Mouse (Mus musculus): ENCODE data around the gene Ascl4. TPM values are rescaled to one million over a fixed set of nuclear protein-coding genes. Genes with fewer than 3 reads are reported as not detected.

Gene Ascl4
- polyA plus RNA-seq, 1 experiment from 2014 or later, result 0.15 TPM

DNA sequence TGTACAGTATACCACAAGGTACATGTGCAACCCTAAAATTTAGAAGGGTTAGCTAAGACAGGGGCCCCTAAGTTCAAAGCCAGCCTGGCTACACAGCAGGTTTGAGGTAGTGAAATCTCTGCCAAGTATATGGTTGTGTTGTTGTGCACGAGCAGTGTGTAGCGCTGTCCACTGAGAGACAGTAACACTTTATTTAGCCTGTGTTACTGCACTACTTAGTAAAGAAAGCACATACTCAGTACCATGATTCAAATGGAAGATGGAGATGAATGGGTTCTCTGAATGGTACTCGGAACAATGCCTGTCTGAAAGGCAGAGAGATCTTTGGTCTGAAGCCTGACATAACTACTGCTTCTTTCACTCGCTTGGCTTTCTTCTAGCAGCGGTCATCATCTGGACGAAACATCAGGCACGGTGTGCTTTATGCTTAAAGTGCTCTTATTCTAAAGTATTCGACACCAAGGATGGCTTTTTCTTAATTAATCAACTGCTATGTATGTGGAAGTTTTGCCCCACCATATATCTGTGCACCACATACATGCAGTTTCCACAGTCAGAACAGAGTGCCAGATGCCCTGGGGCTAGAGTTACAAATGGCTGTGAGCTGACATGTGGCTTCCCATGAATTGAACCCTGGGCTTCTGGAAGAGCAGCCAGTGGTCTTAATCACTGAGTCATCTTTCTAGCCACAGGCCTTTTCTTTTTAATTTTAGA is 21.2 kb downstream of the Ascl4 start:
- no peaks in the 10 kb centered on the region for H3K27me3 ChIP-seq (ENCODE audit: control insufficient read depth, insufficient read depth, low read length)
- DNase-seq (ENCODE audit: low spot score) (no peak), ATAC-seq (ENCODE audit: insufficient number of reproducible peaks, low FRiP score, low TSS enrichment, low read depth) (no peak)
- H3K27ac ChIP-seq (replicated peaks; ENCODE audit: low read depth, low read length), result no peak overlapping the region
- peaks cover 10% of the 10 kb centered on the region for H3K36me3 ChIP-seq (ENCODE audit: control insufficient read depth, insufficient read depth, low read length)
- no peak overlapping the region for H3K9ac ChIP-seq (ENCODE audit: low read length)
- H3K4me2 ChIP-seq (ENCODE audit: low read depth, severe bottlenecking), result no peak overlapping the region
- no peaks in the 10 kb centered on the region for H3K9me3 ChIP-seq (ENCODE audit: control insufficient read depth, low read length)
- no peaks in the 10 kb centered on the region for H3K4me1 ChIP-seq (ENCODE audit: control insufficient read depth, insufficient read depth, low read length)
- WGBS, result 95% methylated on average over 8 of the region's 8 CpGs
- H3K4me3 ChIP-seq (ENCODE audit: low read depth, low read length), result no peak overlapping the region

DNA sequence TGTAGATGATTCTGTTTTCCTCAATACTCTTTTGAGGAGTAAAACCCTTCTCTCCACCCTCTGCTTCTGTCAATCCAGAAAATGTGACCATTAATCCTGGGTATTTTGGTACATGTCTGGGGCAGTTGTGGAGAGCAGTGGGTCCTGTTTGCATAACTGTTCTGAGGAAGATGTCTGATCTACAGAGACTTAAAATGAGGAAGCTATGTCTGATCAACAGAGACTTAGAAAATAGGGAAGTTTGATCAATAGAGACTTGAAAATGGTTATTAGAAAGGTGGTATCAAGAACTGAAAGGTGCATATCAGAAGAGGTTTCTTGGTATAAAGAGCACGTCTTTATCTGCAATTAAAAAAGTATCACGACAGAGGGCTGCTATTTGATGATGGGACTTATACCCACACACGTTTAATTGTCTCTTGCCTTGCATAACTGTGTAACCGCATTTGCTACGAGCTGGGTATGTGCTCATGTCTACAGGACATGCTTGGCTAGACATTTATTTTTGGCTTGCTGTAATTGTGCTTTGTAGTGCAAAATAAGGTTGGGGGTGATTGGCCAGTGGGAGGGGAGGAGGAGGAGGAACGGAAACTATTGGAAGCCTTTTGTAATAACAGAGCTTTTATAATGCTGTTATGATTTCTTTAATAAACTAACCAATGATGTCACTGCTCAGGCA is 24.4 kb downstream of the Ascl4 start:
- Histone ChIP-seq H3K4me3 (ENCODE audit: low read depth, low read length) (no peak overlapping the region), H3K27me3 (ENCODE audit: control insufficient read depth, insufficient read depth, low read length) (no peaks in the 10 kb centered on the region), H3K9me3 (ENCODE audit: control insufficient read depth, low read length) (no peaks in the 10 kb centered on the region), H3K27ac (replicated peaks; ENCODE audit: low read depth, low read length) (no peak overlapping the region), H3K36me3 (ENCODE audit: control insufficient read depth, insufficient read depth, low read length) (peaks cover 16% of the 10 kb centered on the region), H3K9ac (ENCODE audit: low read length) (no peak overlapping the region), H3K4me1 (ENCODE audit: control insufficient read depth, insufficient read depth, low read length) (no peaks in the 10 kb centered on the region), H3K4me2 (ENCODE audit: low read depth, severe bottlenecking) (no peak overlapping the region)
- DNase-seq (ENCODE audit: low spot score), result no peak
- 89% methylated on average over 6 of the region's 6 CpGs for WGBS
- no peak for ATAC-seq (ENCODE audit: insufficient number of reproducible peaks, low FRiP score, low TSS enrichment, low read depth)

GRCm38 (mm10) chr10:85953401-85953800 is 25.9 kb downstream of the Ascl4 start:
- Histone ChIP-seq H3K9me3 (ENCODE audit: control insufficient read depth, low read length) (no peaks in the 10 kb centered on the region), H3K4me1 (ENCODE audit: control insufficient read depth, insufficient read depth, low read length) (no peaks in the 10 kb centered on the region), H3K4me3 (ENCODE audit: low read depth, low read length) (no peak overlapping the region), H3K36me3 (ENCODE audit: control insufficient read depth, insufficient read depth, low read length) (peaks cover 16% of the 10 kb centered on the region), H3K9ac (ENCODE audit: low read length) (no peak overlapping the region), H3K4me2 (ENCODE audit: low read depth, severe bottlenecking) (no peak overlapping the region), H3K27me3 (ENCODE audit: control insufficient read depth, insufficient read depth, low read length) (no peaks in the 10 kb centered on the region), H3K27ac (replicated peaks; ENCODE audit: low read depth, low read length) (no peak overlapping the region)
- no peak for ATAC-seq (ENCODE audit: insufficient number of reproducible peaks, low FRiP score, low TSS enrichment, low read depth)
- WGBS, result 91% methylated on average over 3 of the region's 3 CpGs
- DNase-seq (ENCODE audit: low spot score), result no peak

GRCm38 (mm10) chr10:85954429-85954828 is 26.9 kb downstream of the Ascl4 start:
- no peaks in the 10 kb centered on the region for H3K4me1 ChIP-seq (ENCODE audit: control insufficient read depth, insufficient read depth, low read length)
- H3K4me2 ChIP-seq (ENCODE audit: low read depth, severe bottlenecking), result no peak overlapping the region
- WGBS, result 95% methylated on average over 2 of the region's 2 CpGs
- H3K9me3 ChIP-seq (ENCODE audit: control insufficient read depth, low read length), result no peaks in the 10 kb centered on the region
- H3K4me3 ChIP-seq (ENCODE audit: low read depth, low read length), result no peak overlapping the region
- DNase-seq (ENCODE audit: low spot score), result no peak
- ATAC-seq (ENCODE audit: insufficient number of reproducible peaks, low FRiP score, low TSS enrichment, low read depth), result no peak
- H3K36me3 ChIP-seq (ENCODE audit: control insufficient read depth, insufficient read depth, low read length), result peaks cover 13% of the 10 kb centered on the region
- H3K27me3 ChIP-seq (ENCODE audit: control insufficient read depth, insufficient read depth, low read length), result no peaks in the 10 kb centered on the region
- no peak overlapping the region for H3K27ac ChIP-seq (replicated peaks; ENCODE audit: low read depth, low read length)
- H3K9ac ChIP-seq (ENCODE audit: low read length), result no peak overlapping the region

DNA sequence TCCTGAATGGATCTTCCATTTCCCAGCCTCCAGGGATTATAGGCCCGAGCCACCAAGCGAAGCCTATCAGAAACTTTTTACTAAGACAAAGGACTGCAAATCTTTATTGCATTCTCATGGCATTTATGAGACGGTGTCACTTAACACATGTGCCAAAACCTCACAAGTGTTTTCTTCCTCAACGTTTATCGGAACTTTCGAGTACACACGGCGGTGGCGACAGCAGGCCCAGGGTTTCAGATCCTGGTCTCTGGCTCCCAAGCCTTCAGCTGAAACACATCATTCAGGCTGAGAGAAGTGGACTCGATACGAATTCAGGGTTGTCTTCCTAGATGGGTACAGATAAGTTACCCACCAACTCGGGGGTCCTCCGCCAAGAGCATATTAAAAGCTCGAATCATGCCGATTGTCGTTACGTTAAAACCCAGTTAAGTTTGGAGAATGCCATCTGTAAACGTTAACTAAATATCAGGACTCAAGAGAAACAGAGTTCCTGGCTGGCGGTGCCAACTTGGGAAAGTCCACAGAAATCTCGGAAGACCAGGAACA is 29.5 kb downstream of the Ascl4 start:
- Histone ChIP-seq H3K36me3 (ENCODE audit: control insufficient read depth, insufficient read depth, low read length) (peaks cover 11% of the 10 kb centered on the region), H3K4me2 (ENCODE audit: low read depth, severe bottlenecking) (peak overlapping the region; percentile 79), H3K9ac (ENCODE audit: low read length) (peak overlapping the region; percentile 85), H3K27ac (replicated peaks; ENCODE audit: low read depth, low read length) (no peak overlapping the region), H3K27me3 (ENCODE audit: control insufficient read depth, insufficient read depth, low read length) (no peaks in the 10 kb centered on the region), H3K4me1 (ENCODE audit: control insufficient read depth, insufficient read depth, low read length) (no peaks in the 10 kb centered on the region), H3K4me3 (ENCODE audit: low read depth, low read length) (peak overlapping the region; percentile 68), H3K9me3 (ENCODE audit: control insufficient read depth, low read length) (no peaks in the 10 kb centered on the region)
- WGBS, result 4% methylated on average over 20 of the region's 20 CpGs
- DNase-seq (ENCODE audit: low spot score) (peak; percentile 37), ATAC-seq (ENCODE audit: insufficient number of reproducible peaks, low FRiP score, low TSS enrichment, low read depth) (no peak; the same call in 1 of the 2 replicates)

- peak within 1 kb of the TSS; percentile 39; the same call in 1 of the 2 replicates for H3K27ac ChIP-seq (replicated peaks; ENCODE audit: low read depth, low read length)
- peak within 1 kb of the TSS; percentile 79 for H3K4me2 ChIP-seq (ENCODE audit: low read depth, severe bottlenecking)
- DNase-seq (ENCODE audit: low spot score) (peak; percentile 97), ATAC-seq (ENCODE audit: insufficient number of reproducible peaks, low FRiP score, low TSS enrichment, low read depth) (peak; percentile 89)
- H3K9me3 ChIP-seq (ENCODE audit: control insufficient read depth, low read length), result no peaks in the 10 kb centered on the region
- peak within 1 kb of the TSS; percentile 68 for H3K4me3 ChIP-seq (ENCODE audit: low read depth, low read length)
- WGBS, result under 1% methylated on average over 38 of the region's 38 CpGs
- H3K36me3 ChIP-seq (ENCODE audit: control insufficient read depth, insufficient read depth, low read length), result peaks cover 11% of the 10 kb centered on the region
- H3K27me3 ChIP-seq (ENCODE audit: control insufficient read depth, insufficient read depth, low read length), result no peaks in the 10 kb centered on the region
- H3K4me1 ChIP-seq (ENCODE audit: control insufficient read depth, insufficient read depth, low read length), result no peaks in the 10 kb centered on the region
- peak within 1 kb of the TSS; percentile 85 for H3K9ac ChIP-seq (ENCODE audit: low read length)
These were observed 30.0 kb downstream of the Ascl4 start, which contains the start of gene Rtcb for GRCm38 (mm10) chr10:85957464-85957950. Rtcb (minus strand) TSS chr10:85957823.

DNA sequence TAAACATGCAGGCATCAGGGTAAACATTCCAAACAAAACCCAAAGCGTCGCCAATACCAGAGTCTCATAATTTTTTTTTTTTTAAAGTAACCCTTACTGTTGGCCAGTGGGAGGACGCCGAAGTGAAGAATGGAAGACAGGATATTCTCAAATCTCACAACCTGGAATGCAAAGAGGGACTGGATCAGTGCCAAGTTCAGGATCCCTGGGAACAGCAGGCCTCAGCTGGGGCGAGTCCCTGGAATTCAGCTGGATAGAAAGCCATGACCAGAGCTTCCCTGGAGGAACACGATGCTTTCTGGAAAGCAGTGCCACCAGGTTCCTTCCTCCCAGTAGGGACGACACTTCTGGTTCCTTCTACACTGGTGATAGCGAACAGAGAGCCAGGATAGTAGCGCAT is 35.4 kb downstream of the Ascl4 start:
- H3K9me3 ChIP-seq (ENCODE audit: control insufficient read depth, low read length), result no peaks in the 10 kb centered on the region
- no peak overlapping the region for H3K4me2 ChIP-seq (ENCODE audit: low read depth, severe bottlenecking)
- ATAC-seq (ENCODE audit: insufficient number of reproducible peaks, low FRiP score, low TSS enrichment, low read depth) (no peak), DNase-seq (ENCODE audit: low spot score) (no peak)
- H3K9ac ChIP-seq (ENCODE audit: low read length), result no peak overlapping the region
- no peaks in the 10 kb centered on the region for H3K27me3 ChIP-seq (ENCODE audit: control insufficient read depth, insufficient read depth, low read length)
- H3K4me1 ChIP-seq (ENCODE audit: control insufficient read depth, insufficient read depth, low read length), result no peaks in the 10 kb centered on the region
- H3K27ac ChIP-seq (replicated peaks; ENCODE audit: low read depth, low read length), result no peak overlapping the region
- H3K36me3 ChIP-seq (ENCODE audit: control insufficient read depth, insufficient read depth, low read length), result no peaks in the 10 kb centered on the region
- 74% methylated on average over 9 of the region's 9 CpGs for WGBS
- no peak overlapping the region for H3K4me3 ChIP-seq (ENCODE audit: low read depth, low read length)

DNA sequence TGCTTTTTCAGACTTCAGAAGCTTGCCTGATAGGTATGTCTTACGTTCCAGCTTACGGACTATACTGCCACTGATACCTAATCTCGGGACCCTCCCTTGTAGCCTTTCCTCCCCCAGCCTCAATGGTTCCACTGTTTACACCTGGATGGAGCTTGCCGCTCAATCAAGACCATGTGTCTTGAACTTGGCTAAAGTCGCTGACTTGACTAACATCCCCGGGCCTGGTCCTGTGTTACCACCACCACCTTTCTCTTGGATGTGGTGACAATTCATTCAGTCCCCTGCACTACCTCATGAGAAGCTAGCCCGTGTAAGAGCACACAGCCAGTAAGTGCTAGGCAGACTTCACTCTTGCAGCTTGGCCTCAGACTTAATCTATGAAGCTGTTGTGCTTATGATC is 36.8 kb downstream of the Ascl4 start:
- H3K27me3 ChIP-seq (ENCODE audit: control insufficient read depth, insufficient read depth, low read length), result no peaks in the 10 kb centered on the region
- WGBS, result 88% methylated on average over 7 of the region's 7 CpGs
- H3K4me2 ChIP-seq (ENCODE audit: low read depth, severe bottlenecking), result no peak overlapping the region
- no peaks in the 10 kb centered on the region for H3K36me3 ChIP-seq (ENCODE audit: control insufficient read depth, insufficient read depth, low read length)
- H3K27ac ChIP-seq (replicated peaks; ENCODE audit: low read depth, low read length), result no peak overlapping the region
- DNase-seq (ENCODE audit: low spot score) (no peak), ATAC-seq (ENCODE audit: insufficient number of reproducible peaks, low FRiP score, low TSS enrichment, low read depth) (no peak)
- H3K9ac ChIP-seq (ENCODE audit: low read length), result no peak overlapping the region
- no peaks in the 10 kb centered on the region for H3K4me1 ChIP-seq (ENCODE audit: control insufficient read depth, insufficient read depth, low read length)
- no peak overlapping the region for H3K4me3 ChIP-seq (ENCODE audit: low read depth, low read length)
- H3K9me3 ChIP-seq (ENCODE audit: control insufficient read depth, low read length), result no peaks in the 10 kb centered on the region
